Mouse (Mus musculus): ENCODE results near the gene Npas2.

- TF ChIP-seq POLR2A (IDR thresholded peaks at IDR 0.05; ENCODE audit: borderline replicate concordance, control insufficient read depth, low read depth, low read length) (peak; percentile 86; the same call in 1 of the 2 replicates), CTCF (IDR thresholded peaks at IDR 0.05; ENCODE audit: control insufficient read depth, insufficient read depth, low read length) (0 out of 2 replicates have a peak, but pooled peaks have one; percentile 6)
Measured at GRCm38 (mm10) chr1:39367601-39368266, 174.2 kb downstream of the Npas2 start, which contains the start of gene Rpl31.

Data from bone marrow, adult 2 months (tissue).